Mouse (Mus musculus) small intestine, adult 10 weeks (tissue): ENCODE results near the gene 2610002M06Rik. TPM values are rescaled to one million over a fixed set of nuclear protein-coding genes. Genes with fewer than 3 reads are reported as not detected.

Experiments used
- polyA plus RNA-seq: library from polyadenylated mRNA; stranded (reverse); fragments of 350-450 nt; fragmentation: Illumina TruSeq; extraction: RNeasy Lipid Tissue Mini Kit (QIAGEN cat#74804); gene quantifications from one replicate; pipeline ENCODE4 v1.2.3, GENCODE M21; 2014; ENCODE audit warnings: low replicate concordance

Gene 2610002M06Rik
- 45.7 TPM for polyA plus RNA-seq

DNA sequence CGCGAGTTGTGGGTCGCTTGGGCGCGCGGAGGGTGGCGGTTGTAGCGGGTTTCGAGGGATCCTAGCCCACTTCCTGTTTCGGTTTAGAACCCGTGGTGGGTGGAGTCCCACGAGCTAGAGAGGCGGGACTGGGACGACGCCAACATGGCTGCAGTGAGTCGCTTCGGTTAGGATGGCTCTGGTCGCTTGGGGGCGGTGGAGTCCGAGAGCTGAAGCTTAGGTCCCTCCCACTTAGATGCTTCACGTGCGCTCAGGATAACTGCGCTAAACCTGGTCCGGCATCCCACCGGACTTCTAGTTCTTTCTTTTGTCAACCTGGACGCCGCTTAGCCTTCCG lies at the start of gene 2610002M06Rik:
2610002M06Rik (minus strand) TSS at position 117 of the 337 bp plus-strand sequence.

DNA sequence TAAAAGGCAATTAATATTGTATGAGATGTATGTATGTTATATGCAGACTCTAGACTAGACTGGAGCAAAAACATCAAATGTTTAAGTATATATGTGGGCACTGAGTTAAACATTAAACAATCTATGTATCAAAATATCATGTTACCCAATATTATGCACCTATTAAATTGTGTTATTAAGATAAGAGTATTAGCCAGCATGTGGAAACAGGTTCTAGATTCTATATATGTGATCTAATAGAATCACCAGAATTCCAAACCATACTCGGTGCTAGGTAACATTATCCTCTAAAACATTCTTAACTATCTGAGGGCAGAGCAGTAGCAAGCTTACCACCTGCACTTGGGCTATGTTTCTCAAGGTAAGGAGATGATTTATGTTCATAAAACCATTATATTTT lies 23.8 kb downstream of the 2610002M06Rik start, which contains the start of gene Tent5d:
Tent5d (plus strand) TSS at position 301 of the 400 bp plus-strand sequence.

Other genes starting within 250 kb of the 2610002M06Rik start
- not detected for gene Tbx22, start 148.4 kb downstream of the 2610002M06Rik start, polyA plus RNA-seq
- not detected for gene Tent5d, start 23.7 kb downstream of the 2610002M06Rik start, polyA plus RNA-seq
- not detected for gene Gm732, start 132.1 kb upstream of the 2610002M06Rik start, polyA plus RNA-seq